Mouse (Mus musculus): Measurements from ENCODE around the gene Trdn. TPM values are rescaled to one million over a fixed set of nuclear protein-coding genes. Genes with fewer than 3 reads are reported as not detected.

The Trdn gene
- polyA plus RNA-seq, 1 experiment = 10.8 TPM

DNA sequence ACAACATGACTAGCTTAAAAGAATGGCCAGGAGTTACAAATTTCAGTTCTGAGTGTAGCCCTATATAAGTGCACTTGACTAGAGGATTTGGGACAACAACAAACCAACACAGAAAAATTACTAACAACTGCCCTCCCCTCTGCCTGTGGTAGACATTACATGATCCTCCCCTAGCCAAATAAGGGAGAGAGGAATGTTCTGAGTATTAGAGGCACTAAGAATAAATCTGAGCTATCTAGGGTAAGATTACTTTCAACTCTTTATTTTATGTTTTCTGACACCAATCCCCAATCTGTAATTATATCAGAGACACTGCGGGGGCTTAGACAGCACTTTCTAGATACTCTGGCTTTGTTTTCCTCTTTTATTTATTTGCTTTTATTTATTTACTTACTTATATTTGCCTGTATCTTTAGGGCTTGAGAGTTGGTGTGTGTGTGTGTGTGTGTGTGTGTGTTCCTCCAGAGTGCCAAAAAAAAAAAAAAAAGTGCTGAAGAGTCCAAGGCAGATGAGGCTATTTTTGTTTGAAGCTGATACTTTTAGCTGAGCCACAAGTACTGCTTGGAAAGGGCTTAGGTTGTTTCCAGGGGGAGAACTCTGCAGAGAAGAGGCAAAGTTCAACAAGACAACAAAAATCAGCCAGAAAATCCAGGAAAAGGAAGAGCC lies 2.7 kb downstream of the Trdn start:
- peak overlapping the region; percentile 66 for H3K4me2 ChIP-seq (ENCODE audit: low read depth)
- TF ChIP-seq SRF (IDR thresholded peaks at IDR 0.05; ENCODE audit: control insufficient read depth, insufficient read length, low read depth) (peak; percentile 86), POLR2A (IDR thresholded peaks at IDR 0.05; ENCODE audit: insufficient read length, low read depth) (no peak)
- no peaks in the 10 kb centered on the region for H3K79me2 ChIP-seq (ENCODE audit: control insufficient read depth, insufficient read depth)
- no peaks in the 10 kb centered on the region for H3K36me3 ChIP-seq (ENCODE audit: control insufficient read depth, insufficient read depth)
- peak overlapping the region; percentile 14 for H3K4me3 ChIP-seq
- no peak overlapping the region for H3ac ChIP-seq (ENCODE audit: control insufficient read depth, insufficient read length)
- H3K27me3 ChIP-seq (ENCODE audit: control insufficient read depth, insufficient read depth, insufficient read length) = no peaks in the 10 kb centered on the region

DNA sequence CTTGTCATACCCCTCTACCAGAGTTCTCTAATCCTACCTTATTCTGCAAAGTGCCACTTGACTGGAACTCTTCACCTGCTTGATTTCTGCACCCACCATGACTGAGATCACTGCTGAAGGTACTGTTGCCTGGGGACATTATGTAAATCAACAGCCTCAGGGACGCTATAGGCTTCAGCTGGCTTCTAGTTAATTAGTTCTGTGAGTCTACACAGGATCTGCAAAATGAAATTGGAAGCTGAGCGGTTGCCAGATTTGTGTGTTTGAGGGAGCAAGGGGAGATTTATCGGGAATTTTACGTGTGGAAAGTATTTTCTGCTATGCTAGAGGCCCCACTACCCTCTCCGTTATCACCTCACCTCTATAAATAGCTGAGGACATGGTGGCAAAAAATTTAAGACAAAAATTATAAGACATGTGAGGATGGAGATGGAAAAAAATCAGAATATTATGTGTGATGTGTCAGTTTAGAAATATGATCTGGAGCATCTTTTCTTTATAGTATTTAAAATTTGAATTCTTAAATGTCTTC lies 3.3 kb downstream of the Trdn start:
- Histone ChIP-seq H3K36me3 (ENCODE audit: control insufficient read depth, insufficient read depth) (no peaks in the 10 kb centered on the region), H3K79me2 (ENCODE audit: control insufficient read depth, insufficient read depth) (no peaks in the 10 kb centered on the region), H3K27me3 (ENCODE audit: control insufficient read depth, insufficient read depth, insufficient read length) (no peaks in the 10 kb centered on the region), H3ac (ENCODE audit: control insufficient read depth, insufficient read length) (no peak overlapping the region), H3K4me2 (ENCODE audit: low read depth) (peak overlapping the region; percentile 66), H3K4me3 (peak overlapping the region; percentile 14)
- TF ChIP-seq POLR2A (IDR thresholded peaks at IDR 0.05; ENCODE audit: insufficient read length, low read depth) (no peak), MAX (IDR thresholded peaks at IDR 0.05; ENCODE audit: low read depth) (no peak), MYOG (IDR thresholded peaks at IDR 0.05; ENCODE audit: control insufficient read depth in 1 of 3, insufficient read depth in 1 of 3, insufficient read length in 2 of 3, low read depth in 2 of 3) (no peak), MYOD1 (IDR thresholded peaks at IDR 0.05; ENCODE audit: control insufficient read depth in 1 of 3, insufficient read length in 2 of 3, low read depth in 2 of 3) (no peak), SRF (IDR thresholded peaks at IDR 0.05; ENCODE audit: control insufficient read depth, insufficient read length, low read depth) (no peak), USF1 (IDR thresholded peaks at IDR 0.05; ENCODE audit: low read depth) (no peak), TCF12 (IDR thresholded peaks at IDR 0.05; ENCODE audit: insufficient read depth, poor library complexity, severe bottlenecking) (no peak), CEBPB (IDR thresholded peaks at IDR 0.05; ENCODE audit: insufficient read depth, poor library complexity, severe bottlenecking) (no peak), REST (IDR thresholded peaks at IDR 0.05; ENCODE audit: insufficient read depth, insufficient read length) (no peak), POLR2AphosphoS2 (IDR thresholded peaks at IDR 0.05; ENCODE audit: insufficient read length, low read depth) (no peak), E2F4 (IDR thresholded peaks at IDR 0.05; ENCODE audit: insufficient read depth) (no peak), TCF3 (IDR thresholded peaks at IDR 0.05; ENCODE audit: insufficient read length, low read depth) (no peak)

GRCm38 (mm10) chr10:33088403-33088802 lies 8.0 kb downstream of the Trdn start:
- H3ac ChIP-seq (ENCODE audit: control insufficient read depth, insufficient read length) = no peak overlapping the region
- H3K4me2 ChIP-seq (ENCODE audit: low read depth) = no peak overlapping the region
- H3K4me3 ChIP-seq = no peak overlapping the region

DNA sequence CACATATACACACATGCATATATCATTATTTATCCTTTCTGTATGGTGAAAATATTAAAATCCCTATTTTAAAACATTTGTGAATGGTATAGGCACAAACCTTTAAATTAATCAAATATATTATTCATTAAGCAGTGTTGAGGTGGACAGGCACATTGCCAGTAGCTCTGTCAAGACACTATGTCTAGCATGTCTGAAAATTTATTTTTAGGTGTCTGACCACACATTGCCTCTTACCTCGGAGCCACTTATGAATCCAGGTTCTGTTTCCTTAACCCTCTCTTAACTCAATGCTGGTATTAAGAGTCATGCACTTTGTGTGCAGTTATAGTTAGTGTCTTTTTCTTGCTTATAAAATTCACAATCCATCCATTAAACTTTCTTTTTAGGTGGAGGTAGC lies 12.0 kb downstream of the Trdn start:
- Histone ChIP-seq H3K36me3 (ENCODE audit: control insufficient read depth, insufficient read depth) (no peaks in the 10 kb centered on the region), H3K27me3 (ENCODE audit: control insufficient read depth, insufficient read depth, insufficient read length) (no peaks in the 10 kb centered on the region), H3K79me2 (ENCODE audit: control insufficient read depth, insufficient read depth) (no peaks in the 10 kb centered on the region), H3ac (ENCODE audit: control insufficient read depth, insufficient read length) (no peak overlapping the region), H3K4me2 (ENCODE audit: low read depth) (no peak overlapping the region), H3K4me3 (no peak overlapping the region)
- no peak for TF ChIP-seq TCF3 (IDR thresholded peaks at IDR 0.05; ENCODE audit: insufficient read length, low read depth)
- no peak for TF ChIP-seq POLR2AphosphoS2 (IDR thresholded peaks at IDR 0.05; ENCODE audit: insufficient read length, low read depth)
- no peak for TF ChIP-seq TCF12 (IDR thresholded peaks at IDR 0.05; ENCODE audit: insufficient read depth, poor library complexity, severe bottlenecking)
- TF ChIP-seq USF1 (IDR thresholded peaks at IDR 0.05; ENCODE audit: low read depth) = no peak
- TF ChIP-seq MYOD1 (IDR thresholded peaks at IDR 0.05; ENCODE audit: control insufficient read depth in 1 of 3, insufficient read length in 2 of 3, low read depth in 2 of 3) = no peak
- no peak for TF ChIP-seq MAX (IDR thresholded peaks at IDR 0.05; ENCODE audit: low read depth)
- no peak for TF ChIP-seq MYOG (IDR thresholded peaks at IDR 0.05; ENCODE audit: control insufficient read depth in 1 of 3, insufficient read depth in 1 of 3, insufficient read length in 2 of 3, low read depth in 2 of 3)
- no peak for TF ChIP-seq REST (IDR thresholded peaks at IDR 0.05; ENCODE audit: insufficient read depth, insufficient read length)
- TF ChIP-seq CEBPB (IDR thresholded peaks at IDR 0.05; ENCODE audit: insufficient read depth, poor library complexity, severe bottlenecking) = no peak
- TF ChIP-seq E2F4 (IDR thresholded peaks at IDR 0.05; ENCODE audit: insufficient read depth) = no peak
- no peak for TF ChIP-seq SRF (IDR thresholded peaks at IDR 0.05; ENCODE audit: control insufficient read depth, insufficient read length, low read depth)
- no peak for TF ChIP-seq POLR2A (IDR thresholded peaks at IDR 0.05; ENCODE audit: insufficient read length, low read depth)

More at GRCm38 (mm10) chr10:33088403-33088802, 8.0 kb downstream of the Trdn start:
- H3K79me2 ChIP-seq (ENCODE audit: control insufficient read depth, insufficient read depth) = no peaks in the 10 kb centered on the region
- no peaks in the 10 kb centered on the region for H3K36me3 ChIP-seq (ENCODE audit: control insufficient read depth, insufficient read depth)
- TF ChIP-seq USF1 (IDR thresholded peaks at IDR 0.05; ENCODE audit: low read depth) (no peak), CEBPB (IDR thresholded peaks at IDR 0.05; ENCODE audit: insufficient read depth, poor library complexity, severe bottlenecking) (0 out of 2 replicates have a peak, but pooled peaks have one; percentile 4)
- no peaks in the 10 kb centered on the region for H3K27me3 ChIP-seq (ENCODE audit: control insufficient read depth, insufficient read depth, insufficient read length)

DNA sequence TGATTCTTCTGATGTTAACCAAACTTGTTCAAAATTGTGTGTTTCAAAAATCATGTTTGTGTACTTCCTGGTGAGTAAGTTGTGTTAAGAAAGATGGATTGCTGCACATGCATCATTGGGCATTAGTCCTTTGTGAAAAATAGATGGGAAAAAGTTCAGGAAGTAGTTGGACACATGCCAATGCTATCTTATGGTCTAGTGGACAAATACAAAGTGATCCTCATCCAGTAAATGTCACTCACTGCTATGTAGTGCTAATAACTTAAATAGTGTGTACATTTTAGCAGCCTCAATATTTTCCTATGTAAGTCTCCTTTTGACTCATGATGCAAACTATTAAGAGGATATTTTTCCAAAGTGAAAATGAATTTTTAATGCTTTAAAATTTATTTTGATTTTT lies 27.6 kb downstream of the Trdn start:
- H3K4me2 ChIP-seq (ENCODE audit: low read depth) = no peak overlapping the region
- no peaks in the 10 kb centered on the region for H3K36me3 ChIP-seq (ENCODE audit: control insufficient read depth, insufficient read depth)
- no peaks in the 10 kb centered on the region for H3K79me2 ChIP-seq (ENCODE audit: control insufficient read depth, insufficient read depth)
- no peaks in the 10 kb centered on the region for H3K27me3 ChIP-seq (ENCODE audit: control insufficient read depth, insufficient read depth, insufficient read length)
- TF ChIP-seq CEBPB (IDR thresholded peaks at IDR 0.05; ENCODE audit: insufficient read depth, poor library complexity, severe bottlenecking) (no peak), SRF (IDR thresholded peaks at IDR 0.05; ENCODE audit: control insufficient read depth, insufficient read length, low read depth) (no peak), TCF12 (IDR thresholded peaks at IDR 0.05; ENCODE audit: insufficient read depth, poor library complexity, severe bottlenecking) (no peak)
- H3K4me3 ChIP-seq = no peak overlapping the region
- no peak overlapping the region for H3ac ChIP-seq (ENCODE audit: control insufficient read depth, insufficient read length)
